Mouse (Mus musculus): ENCODE results near the gene Lrrc46.

Gene Lrrc46

GRCm38 (mm10) chr11:97013121-97013670 lies 28.0 kb downstream of the Lrrc46 start, which contains the start of gene Sp6:
Sp6 (plus strand) TSS chr11:97013394.
- DNase-seq (ENCODE audit: low read depth, low spot score) = no peak

GRCm38 (mm10) chr11:97009198-97009790 lies 31.9 kb downstream of the Lrrc46 start:
- DNase-seq (ENCODE audit: low read depth, low spot score) = no peak

- DNase-seq (ENCODE audit: low read depth, low spot score) = peak; percentile 74
These were observed 34.0 kb downstream of the Lrrc46 start for GRCm38 (mm10) chr11:97007093-97007794.

- DNase-seq (ENCODE audit: low read depth, low spot score) = no peak
These were observed 38.0 kb downstream of the Lrrc46 start for GRCm38 (mm10) chr11:97003170-97003569.

GRCm38 (mm10) chr11:96997380-96997956 lies 43.7 kb downstream of the Lrrc46 start:
- no peak for DNase-seq (ENCODE audit: low read depth, low spot score)

GRCm38 (mm10) chr11:96996773-96997379 lies 44.3 kb downstream of the Lrrc46 start:
- DNase-seq (ENCODE audit: low read depth, low spot score) = no peak

GRCm38 (mm10) chr11:96995836-96996772 lies 45.1 kb downstream of the Lrrc46 start:
- no peak for DNase-seq (ENCODE audit: low read depth, low spot score)

GRCm38 (mm10) chr11:96995031-96995430 lies 46.2 kb downstream of the Lrrc46 start:
- DNase-seq (ENCODE audit: low read depth, low spot score) = no peak

GRCm38 (mm10) chr11:96992722-96993311 lies 48.4 kb downstream of the Lrrc46 start:
- DNase-seq (ENCODE audit: low read depth, low spot score) = no peak

GRCm38 (mm10) chr11:96991501-96991900 lies 49.7 kb downstream of the Lrrc46 start:
- no peak for DNase-seq (ENCODE audit: low read depth, low spot score)

GRCm38 (mm10) chr11:96987873-96988655 lies 53.1 kb downstream of the Lrrc46 start:
- DNase-seq (ENCODE audit: low read depth, low spot score) = no peak

GRCm38 (mm10) chr11:96986463-96986862 lies 54.7 kb downstream of the Lrrc46 start:
- DNase-seq (ENCODE audit: low read depth, low spot score) = no peak

GRCm38 (mm10) chr11:96984903-96985302 lies 56.3 kb downstream of the Lrrc46 start:
- DNase-seq (ENCODE audit: low read depth, low spot score) = no peak
